Mouse (Mus musculus): ENCODE results near the gene Bard1.

The Bard1 gene

GRCm38 (mm10) chr1:71052252-71052651 lies 50.7 kb downstream of the Bard1 start:
- DNase-seq (ENCODE audit: low read depth, low spot score), result no peak

GRCm38 (mm10) chr1:71045141-71045540 lies 57.8 kb downstream of the Bard1 start:
- no peak for DNase-seq (ENCODE audit: low read depth, low spot score)

GRCm38 (mm10) chr1:71043951-71044350 lies 59.0 kb downstream of the Bard1 start:
- DNase-seq (ENCODE audit: low read depth, low spot score), result no peak

- DNase-seq (ENCODE audit: low read depth, low spot score), result peak; percentile 19
These were observed 65.9 kb downstream of the Bard1 start for GRCm38 (mm10) chr1:71036999-71037398.

- no peak for DNase-seq (ENCODE audit: low read depth, low spot score)
These were observed 67.4 kb downstream of the Bard1 start for GRCm38 (mm10) chr1:71035565-71035964.

GRCm38 (mm10) chr1:71022766-71023165 lies 80.2 kb downstream of the Bard1 start:
- DNase-seq (ENCODE audit: low read depth, low spot score), result no peak

- no peak for DNase-seq (ENCODE audit: low read depth, low spot score)
These were observed 88.6 kb downstream of the Bard1 start for GRCm38 (mm10) chr1:71014345-71014744.

- DNase-seq (ENCODE audit: low read depth, low spot score), result no peak
These were observed 96.9 kb downstream of the Bard1 start for GRCm38 (mm10) chr1:71005998-71006397.

GRCm38 (mm10) chr1:71004177-71004576 lies 98.8 kb downstream of the Bard1 start:
- no peak for DNase-seq (ENCODE audit: low read depth, low spot score)

- DNase-seq (ENCODE audit: low read depth, low spot score), result no peak
These were observed 99.2 kb downstream of the Bard1 start for GRCm38 (mm10) chr1:71003741-71004140.

- DNase-seq (ENCODE audit: low read depth, low spot score), result no peak
These were observed 105.5 kb downstream of the Bard1 start for GRCm38 (mm10) chr1:70997377-70997993.

- no peak for DNase-seq (ENCODE audit: low read depth, low spot score)
These were observed 106.2 kb downstream of the Bard1 start for GRCm38 (mm10) chr1:70996766-70997165.

Data from embryo, embryonic 11.5 days (tissue).